In the genomic region with DNA sequence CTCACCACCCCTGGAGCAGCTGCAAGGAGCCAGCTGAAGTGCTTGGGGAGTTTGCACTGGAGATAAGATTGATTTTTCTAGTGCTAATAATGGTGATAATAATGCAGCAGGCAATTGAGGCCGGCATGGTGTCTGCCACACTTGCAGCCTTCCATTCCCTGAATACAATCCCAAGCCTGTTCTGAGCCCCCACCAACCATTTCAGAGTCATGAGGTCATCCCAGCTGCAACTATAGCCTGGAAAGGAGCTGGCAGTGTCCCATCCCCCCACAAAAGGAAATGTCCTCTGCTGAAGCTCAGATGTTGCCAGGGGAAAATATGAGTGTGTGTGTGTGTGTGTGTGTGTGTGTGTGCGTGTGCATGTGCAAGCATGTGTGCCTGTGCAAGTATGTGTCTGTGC, we compare ENCODE assay signal across 8 mouse cellular contexts.
DNase-seq lines count a peak whose midpoint lies in the region; ATAC-seq lines count a peak whose summit lies in the region.

No protein-coding gene starts in this region.

- H3K9ac ChIP-seq in forebrain, embryonic 14.5 days (ENCODE audit: low read length) = no peak overlapping the region
- no peak overlapping the region for H3K9ac ChIP-seq in forebrain, embryonic 12.5 days
- H3K9ac ChIP-seq in limb, embryonic 13.5 days = no peak overlapping the region

- no peaks in the 10 kb centered on the region for H3K36me3 ChIP-seq in forebrain, embryonic 14.5 days (ENCODE audit: control insufficient read depth, insufficient read depth, low read length)
- no peaks in the 10 kb centered on the region for H3K36me3 ChIP-seq in forebrain, embryonic 12.5 days (replicated peaks)
- H3K36me3 ChIP-seq in limb, embryonic 13.5 days = no peaks in the 10 kb centered on the region

- no peak overlapping the region for H3K4me3 ChIP-seq in forebrain, embryonic 14.5 days (ENCODE audit: low read depth, low read length)
- no peak overlapping the region for H3K4me3 ChIP-seq in forebrain, embryonic 12.5 days (replicated peaks)
- no peak overlapping the region for H3K4me3 ChIP-seq in limb, embryonic 13.5 days

- peak; percentile 12 for DNase-seq in forebrain, embryonic 14.5 days (ENCODE audit: low spot score)
- DNase-seq in left cerebral cortex, adult 9 months (ENCODE audit: low spot score in 2 of 2) = peak; percentile 23 to 40
- DNase-seq in left cerebral cortex, adult 18-20 months (ENCODE audit: low spot score in 2 of 2) = no peak
- DNase-seq in embryo, embryonic 11 days = peak; percentile 64
- no peak for DNase-seq in spleen, postnatal 14 days (ENCODE audit: low spot score in 2 of 2)
- no peak for DNase-seq in thymus, postnatal 25 days

- ATAC-seq in forebrain, embryonic 14.5 days = no peak
- no peak for ATAC-seq in forebrain, embryonic 12.5 days (ENCODE audit: low FRiP score)
- ATAC-seq in limb, embryonic 13.5 days (ENCODE audit: low FRiP score, low read depth) = peak; percentile 45

- 65% methylated on average over 2 of the region's 2 CpGs for WGBS in forebrain, embryonic 14.5 days
- WGBS in forebrain, embryonic 12.5 days = 65% methylated on average over 2 of the region's 2 CpGs
- 47% methylated on average over 2 of the region's 2 CpGs for WGBS in limb, embryonic 13.5 days

- no peak overlapping the region for H3K27ac ChIP-seq in forebrain, embryonic 14.5 days (ENCODE audit: low read depth, low read length)
- H3K27ac ChIP-seq in forebrain, embryonic 12.5 days = no peak overlapping the region
- H3K27ac ChIP-seq in limb, embryonic 13.5 days = peak overlapping the region; percentile 89

- no peaks in the 10 kb centered on the region for H3K4me1 ChIP-seq in forebrain, embryonic 14.5 days (ENCODE audit: control insufficient read depth, insufficient read depth, low read length)
- H3K4me1 ChIP-seq in forebrain, embryonic 12.5 days = peaks cover 7% of the 10 kb centered on the region
- peaks cover 34% of the 10 kb centered on the region for H3K4me1 ChIP-seq in limb, embryonic 13.5 days

- H3K9me3 ChIP-seq in forebrain, embryonic 14.5 days (replicated peaks; ENCODE audit: control insufficient read depth, low read length) = no peaks in the 10 kb centered on the region
- H3K9me3 ChIP-seq in forebrain, embryonic 12.5 days = no peaks in the 10 kb centered on the region
- 0 out of 2 replicates have a peak, but pooled peaks cover 6% of the 10 kb centered on the region for H3K9me3 ChIP-seq in limb, embryonic 13.5 days

- H3K27me3 ChIP-seq in forebrain, embryonic 14.5 days (replicated peaks; ENCODE audit: control insufficient read depth, insufficient read depth, low read length) = no peaks in the 10 kb centered on the region
- H3K27me3 ChIP-seq in forebrain, embryonic 12.5 days = no peaks in the 10 kb centered on the region
- no peaks in the 10 kb centered on the region for H3K27me3 ChIP-seq in limb, embryonic 13.5 days

- H3K4me2 ChIP-seq in forebrain, embryonic 14.5 days (ENCODE audit: low read length) = no peak overlapping the region
- no peak overlapping the region for H3K4me2 ChIP-seq in forebrain, embryonic 12.5 days
- no peak overlapping the region for H3K4me2 ChIP-seq in limb, embryonic 13.5 days (replicated peaks)

Comparison
In these comparisons a context has a peak if more than half of its experiments do, and no peak if none do; other contexts are left out.
1. DNase-seq: peak in forebrain, embryonic 14.5 days (single experiment), left cerebral cortex, adult 9 months (2 of 2) and embryo, embryonic 11 days (single experiment); none in left cerebral cortex, adult 18-20 months (0 of 2), spleen, postnatal 14 days (0 of 2) and thymus, postnatal 25 days (single experiment).